Mouse (Mus musculus) liver, adult 2 months (tissue): Measurements from ENCODE around the gene Mea1.

ENCODE experiments used
- CTCF ChIP-seq: fragments of 200-500 bp; IDR thresholded peaks from 2 replicates; pipeline ENCODE4 v1.5.1; 2011; ENCODE audit warnings: low read depth, low read length, control low read depth
- POLR2A ChIP-seq: fragments of 200-500 bp; IDR thresholded peaks from 2 replicates; pipeline ENCODE4 v1.6.1; 2011; ENCODE audit warnings: low read length, control low read depth; ENCODE audit not compliant: insufficient read depth; ENCODE audit errors: extremely low read depth

GRCm38 (mm10) chr17:46667712-46668111, 10.9 kb upstream of the Mea1 start:
- TF ChIP-seq POLR2A (no peak), CTCF (no peak)
